Mouse (Mus musculus): ENCODE measurements around the gene Hepacam. TPM values are rescaled to one million over a fixed set of nuclear protein-coding genes. Genes with fewer than 3 reads are reported as not detected.
A peak's percentile ranks its signal among the peaks of the same experiment; 100 is the strongest.

The Hepacam gene
- polyA plus RNA-seq, 1 experiment from 2014 or later = 6.3 TPM

DNA sequence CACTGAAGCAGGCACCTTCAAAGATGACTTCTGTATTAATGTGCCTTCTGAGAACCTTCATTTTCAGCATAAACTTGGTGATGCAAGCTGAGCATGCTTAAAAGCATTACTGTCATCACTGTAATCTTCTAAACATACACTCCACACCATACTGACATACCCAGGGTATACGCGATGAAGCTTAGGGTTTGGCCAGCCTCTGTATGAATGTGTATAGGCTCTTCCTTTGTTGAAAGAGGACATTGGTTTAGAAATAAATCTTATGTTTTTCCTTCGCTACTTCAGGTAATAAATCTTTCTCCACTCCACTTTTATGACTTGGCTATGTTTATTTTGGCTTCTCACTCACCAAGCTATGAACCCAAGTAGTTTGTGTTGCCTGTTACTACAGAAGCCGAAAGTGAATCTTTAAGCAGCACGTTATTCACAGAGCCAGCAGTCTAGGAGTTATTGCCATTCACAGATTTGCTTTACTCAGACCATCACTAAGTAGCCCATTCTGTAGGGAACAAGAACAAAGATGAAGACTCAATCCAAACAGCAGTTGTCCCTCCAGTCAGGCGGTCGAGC is 4.2 kb downstream of the Hepacam start:
- ATAC-seq = no peak
- WGBS = 90% methylated on average over 7 of the region's 7 CpGs
- H3K4me2 ChIP-seq (ENCODE audit: low read length) = no peak overlapping the region
- H3K4me1 ChIP-seq (replicated peaks; ENCODE audit: control insufficient read depth, insufficient read depth, low read length) = no peaks in the 10 kb centered on the region
- H3K36me3 ChIP-seq (ENCODE audit: control insufficient read depth, insufficient read depth) = no peaks in the 10 kb centered on the region
- H3K27me3 ChIP-seq (replicated peaks; ENCODE audit: control insufficient read depth, insufficient read depth, low read length) = no peaks in the 10 kb centered on the region
- H3K4me3 ChIP-seq (replicated peaks; ENCODE audit: low read length) = no peak overlapping the region
- H3K9me3 ChIP-seq (ENCODE audit: control insufficient read depth, low read length) = no peaks in the 10 kb centered on the region
- H3K27ac ChIP-seq (ENCODE audit: low read length) = no peak overlapping the region
- H3K9ac ChIP-seq (replicated peaks; ENCODE audit: low read depth, low read length) = no peak overlapping the region

DNA sequence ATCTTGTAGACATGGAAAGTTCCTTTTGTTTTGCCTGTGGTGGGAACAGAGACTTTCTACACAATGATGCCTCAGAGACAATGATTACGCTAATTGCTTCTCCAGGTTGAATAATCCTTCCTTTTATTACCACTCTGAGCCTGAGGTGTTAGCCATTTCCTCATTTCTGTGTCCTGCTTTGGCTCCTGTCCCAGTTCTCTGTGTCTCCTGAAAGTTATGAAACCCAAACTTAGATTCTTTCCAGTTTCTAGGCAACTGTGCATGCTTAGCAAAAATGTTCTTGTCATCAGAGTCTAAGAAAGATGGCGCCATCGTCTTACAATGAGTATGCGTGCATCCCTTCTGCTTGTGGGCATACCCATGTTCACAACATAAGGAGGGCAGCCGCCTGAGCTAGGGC is 8.6 kb downstream of the Hepacam start:
- Histone ChIP-seq H3K9ac (replicated peaks; ENCODE audit: low read depth, low read length) (no peak overlapping the region), H3K4me2 (ENCODE audit: low read length) (no peak overlapping the region), H3K4me1 (replicated peaks; ENCODE audit: control insufficient read depth, insufficient read depth, low read length) (no peaks in the 10 kb centered on the region), H3K36me3 (ENCODE audit: control insufficient read depth, insufficient read depth) (no peaks in the 10 kb centered on the region), H3K4me3 (replicated peaks; ENCODE audit: low read length) (no peak overlapping the region), H3K9me3 (ENCODE audit: control insufficient read depth, low read length) (no peaks in the 10 kb centered on the region), H3K27ac (ENCODE audit: low read length) (no peak overlapping the region), H3K27me3 (replicated peaks; ENCODE audit: control insufficient read depth, insufficient read depth, low read length) (no peaks in the 10 kb centered on the region)
- no peak for ATAC-seq
- WGBS = 81% methylated on average over 5 of the region's 5 CpGs

DNA sequence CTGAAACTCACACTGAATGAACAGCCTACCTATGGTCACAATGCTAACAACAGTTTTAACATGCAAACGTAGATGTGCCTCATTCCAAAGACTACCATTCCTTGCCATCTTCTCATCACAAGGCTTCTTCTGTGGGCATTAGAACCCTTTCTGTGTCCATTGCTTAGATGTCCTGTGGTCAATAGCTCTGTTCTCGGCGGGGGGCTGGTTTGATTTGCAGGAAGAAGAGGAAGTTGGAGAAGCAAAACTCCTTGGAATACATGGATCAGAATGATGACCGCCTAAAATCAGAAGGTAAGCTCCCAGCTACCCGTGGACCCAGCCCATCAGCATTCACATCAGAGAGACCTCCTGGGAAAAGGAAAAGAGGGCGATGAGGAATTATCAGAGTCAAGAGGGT is 16.0 kb downstream of the Hepacam start:
- Histone ChIP-seq H3K4me2 (ENCODE audit: low read length) (no peak overlapping the region), H3K36me3 (ENCODE audit: control insufficient read depth, insufficient read depth) (no peaks in the 10 kb centered on the region), H3K27ac (ENCODE audit: low read length) (no peak overlapping the region), H3K27me3 (replicated peaks; ENCODE audit: control insufficient read depth, insufficient read depth, low read length) (no peaks in the 10 kb centered on the region), H3K9me3 (ENCODE audit: control insufficient read depth, low read length) (no peaks in the 10 kb centered on the region), H3K4me3 (replicated peaks; ENCODE audit: low read length) (no peak overlapping the region), H3K9ac (replicated peaks; ENCODE audit: low read depth, low read length) (no peak overlapping the region), H3K4me1 (replicated peaks; ENCODE audit: control insufficient read depth, insufficient read depth, low read length) (peaks cover 5% of the 10 kb centered on the region)
- ATAC-seq = no peak
- WGBS = 90% methylated on average over 6 of the region's 6 CpGs

DNA sequence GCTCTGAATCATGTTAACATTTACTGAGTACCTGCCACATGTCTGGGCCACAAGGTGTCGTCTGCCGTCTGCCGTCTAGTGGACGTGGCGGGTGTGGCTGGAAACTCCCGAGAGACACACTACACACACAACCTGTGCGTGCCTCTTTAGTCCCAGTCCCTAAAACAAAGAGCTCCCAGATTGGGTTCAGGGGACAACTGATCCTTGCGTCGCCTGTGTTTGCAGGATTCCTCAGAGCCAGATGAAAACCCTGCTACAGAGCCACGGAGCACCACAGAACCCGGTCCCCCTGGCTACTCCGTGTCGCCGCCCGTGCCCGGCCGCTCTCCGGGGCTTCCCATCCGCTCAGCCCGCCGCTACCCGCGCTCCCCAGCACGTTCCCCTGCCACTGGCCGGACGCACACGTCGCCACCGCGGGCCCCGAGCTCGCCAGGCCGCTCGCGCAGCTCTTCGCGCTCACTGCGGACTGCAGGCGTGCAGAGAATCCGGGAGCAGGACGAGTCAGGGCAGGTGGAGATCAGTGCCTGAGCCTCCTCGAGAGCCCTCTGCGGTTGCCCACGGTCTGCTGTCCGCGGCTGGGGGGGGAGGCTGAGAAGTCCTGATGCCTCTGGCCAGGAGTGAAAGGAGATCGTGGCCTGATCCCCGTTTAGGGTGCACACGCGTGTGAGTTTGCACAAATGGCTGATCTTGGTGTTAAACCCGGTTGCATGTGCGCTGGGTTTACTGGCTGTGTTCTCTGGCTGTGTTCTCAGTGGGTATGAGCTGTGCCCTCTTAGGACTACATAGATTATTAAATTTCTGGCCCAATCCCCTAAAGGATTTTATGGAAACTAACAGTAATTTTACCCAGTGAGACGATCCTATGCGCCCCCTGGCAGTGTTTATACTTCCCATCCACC is 17.4 kb downstream of the Hepacam start:
- Histone ChIP-seq H3K4me2 (ENCODE audit: low read length) (peak overlapping the region; percentile 89), H3K27ac (ENCODE audit: low read length) (no peak overlapping the region), H3K4me1 (replicated peaks; ENCODE audit: control insufficient read depth, insufficient read depth, low read length) (peaks cover 5% of the 10 kb centered on the region), H3K27me3 (replicated peaks; ENCODE audit: control insufficient read depth, insufficient read depth, low read length) (no peaks in the 10 kb centered on the region), H3K9ac (replicated peaks; ENCODE audit: low read depth, low read length) (peak overlapping the region; percentile 84), H3K9me3 (ENCODE audit: control insufficient read depth, low read length) (no peaks in the 10 kb centered on the region), H3K4me3 (replicated peaks; ENCODE audit: low read length) (peak overlapping the region; percentile 59), H3K36me3 (ENCODE audit: control insufficient read depth, insufficient read depth) (no peaks in the 10 kb centered on the region)
- peak; percentile 87 for ATAC-seq
- 7% methylated on average over 54 of the region's 54 CpGs for WGBS

DNA sequence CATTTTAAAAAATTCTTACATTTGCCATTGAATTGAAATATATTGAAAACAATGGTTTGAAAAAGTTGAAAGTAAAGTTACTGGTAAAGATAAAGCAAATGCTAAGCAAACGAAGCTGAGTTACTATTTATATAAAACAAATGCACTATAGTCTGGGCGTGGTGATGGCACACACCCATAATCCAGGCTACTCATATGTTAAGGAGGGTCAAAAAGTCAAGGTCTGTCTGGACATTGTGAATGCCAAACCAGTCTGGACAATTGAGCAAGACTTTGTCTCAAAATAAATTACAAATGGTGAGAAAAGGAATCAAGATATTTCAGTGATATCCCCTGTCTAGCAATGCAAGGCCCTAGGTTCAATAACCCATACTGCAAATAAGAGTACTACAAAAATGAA is 23.7 kb downstream of the Hepacam start:
- no peak overlapping the region for H3K4me2 ChIP-seq (ENCODE audit: low read length)
- H3K4me1 ChIP-seq (replicated peaks; ENCODE audit: control insufficient read depth, insufficient read depth, low read length) = no peaks in the 10 kb centered on the region
- ATAC-seq = no peak
- H3K36me3 ChIP-seq (ENCODE audit: control insufficient read depth, insufficient read depth) = no peaks in the 10 kb centered on the region
- no peak overlapping the region for H3K9ac ChIP-seq (replicated peaks; ENCODE audit: low read depth, low read length)
- no peak overlapping the region for H3K4me3 ChIP-seq (replicated peaks; ENCODE audit: low read length)
- H3K9me3 ChIP-seq (ENCODE audit: control insufficient read depth, low read length) = no peaks in the 10 kb centered on the region
- no peak overlapping the region for H3K27ac ChIP-seq (ENCODE audit: low read length)
- no peaks in the 10 kb centered on the region for H3K27me3 ChIP-seq (replicated peaks; ENCODE audit: control insufficient read depth, insufficient read depth, low read length)
- WGBS = 84% methylated on average over 2 of the region's 2 CpGs

GRCm38 (mm10) chr9:37392071-37392470 is 24.9 kb downstream of the Hepacam start:
- Histone ChIP-seq H3K27me3 (replicated peaks; ENCODE audit: control insufficient read depth, insufficient read depth, low read length) (no peaks in the 10 kb centered on the region), H3K4me2 (ENCODE audit: low read length) (no peak overlapping the region), H3K9ac (replicated peaks; ENCODE audit: low read depth, low read length) (no peak overlapping the region), H3K4me1 (replicated peaks; ENCODE audit: control insufficient read depth, insufficient read depth, low read length) (no peaks in the 10 kb centered on the region), H3K36me3 (ENCODE audit: control insufficient read depth, insufficient read depth) (no peaks in the 10 kb centered on the region), H3K27ac (ENCODE audit: low read length) (no peak overlapping the region), H3K4me3 (replicated peaks; ENCODE audit: low read length) (no peak overlapping the region), H3K9me3 (ENCODE audit: control insufficient read depth, low read length) (no peaks in the 10 kb centered on the region)
- no peak for ATAC-seq
- WGBS = 52% methylated on average over 2 of the region's 2 CpGs

- no peak for ATAC-seq
- Histone ChIP-seq H3K9ac (replicated peaks; ENCODE audit: low read depth, low read length) (no peak overlapping the region), H3K36me3 (ENCODE audit: control insufficient read depth, insufficient read depth) (no peaks in the 10 kb centered on the region), H3K4me3 (replicated peaks; ENCODE audit: low read length) (no peak overlapping the region), H3K9me3 (ENCODE audit: control insufficient read depth, low read length) (no peaks in the 10 kb centered on the region), H3K4me2 (ENCODE audit: low read length) (no peak overlapping the region), H3K4me1 (replicated peaks; ENCODE audit: control insufficient read depth, insufficient read depth, low read length) (no peaks in the 10 kb centered on the region), H3K27me3 (replicated peaks; ENCODE audit: control insufficient read depth, insufficient read depth, low read length) (no peaks in the 10 kb centered on the region), H3K27ac (ENCODE audit: low read length) (no peak overlapping the region)
- WGBS = 80% methylated on average over 8 of the region's 8 CpGs
Observed at GRCm38 (mm10) chr9:37393482-37394131, 26.5 kb downstream of the Hepacam start.

GRCm38 (mm10) chr9:37400585-37400984 is 33.4 kb downstream of the Hepacam start:
- H3K36me3 ChIP-seq (ENCODE audit: control insufficient read depth, insufficient read depth) = no peaks in the 10 kb centered on the region
- no peak overlapping the region for H3K4me2 ChIP-seq (ENCODE audit: low read length)
- H3K9me3 ChIP-seq (ENCODE audit: control insufficient read depth, low read length) = no peaks in the 10 kb centered on the region
- no peak overlapping the region for H3K9ac ChIP-seq (replicated peaks; ENCODE audit: low read depth, low read length)
- ATAC-seq = no peak
- no peak overlapping the region for H3K4me3 ChIP-seq (replicated peaks; ENCODE audit: low read length)
- no peaks in the 10 kb centered on the region for H3K4me1 ChIP-seq (replicated peaks; ENCODE audit: control insufficient read depth, insufficient read depth, low read length)
- H3K27me3 ChIP-seq (replicated peaks; ENCODE audit: control insufficient read depth, insufficient read depth, low read length) = no peaks in the 10 kb centered on the region
- H3K27ac ChIP-seq (ENCODE audit: low read length) = no peak overlapping the region
- WGBS = 52% methylated on average over 2 of the region's 2 CpGs

DNA sequence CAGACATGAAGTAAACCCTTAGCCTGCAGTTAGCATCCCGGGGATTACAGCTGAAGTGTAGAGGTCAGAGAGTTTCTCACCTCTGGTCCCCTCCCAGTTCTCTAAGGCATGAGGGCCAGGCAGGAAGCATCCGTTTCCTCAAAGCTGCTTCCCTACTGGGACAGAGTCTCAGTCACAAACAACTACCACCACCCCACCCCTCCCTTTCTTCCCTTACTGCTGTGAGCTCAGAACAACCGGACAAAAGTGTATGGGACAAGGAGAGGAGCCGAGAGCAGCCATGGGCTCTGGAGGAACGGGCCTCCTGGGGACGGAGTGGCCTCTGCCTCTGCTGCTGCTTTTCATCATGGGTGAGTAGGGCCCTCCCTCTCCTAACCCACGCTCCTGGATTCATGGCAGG is 34.7 kb downstream of the Hepacam start, which contains the start of gene Robo4:
Robo4 (plus strand) TSS at position 96 of the 400 bp plus-strand sequence.
- 20% methylated on average over 7 of the region's 7 CpGs for WGBS
- no peaks in the 10 kb centered on the region for H3K4me1 ChIP-seq (replicated peaks; ENCODE audit: control insufficient read depth, insufficient read depth, low read length)
- no peak for ATAC-seq

More for the DNA sequence above, 34.7 kb downstream of the Hepacam start, which contains the start of gene Robo4:
- Histone ChIP-seq H3K9ac (replicated peaks; ENCODE audit: low read depth, low read length) (no peak within 1 kb of the TSS), H3K36me3 (ENCODE audit: control insufficient read depth, insufficient read depth) (no peaks in the 10 kb centered on the region), H3K27ac (ENCODE audit: low read length) (no peak within 1 kb of the TSS), H3K9me3 (ENCODE audit: control insufficient read depth, low read length) (no peaks in the 10 kb centered on the region), H3K4me2 (ENCODE audit: low read length) (no peak within 1 kb of the TSS), H3K27me3 (replicated peaks; ENCODE audit: control insufficient read depth, insufficient read depth, low read length) (no peaks in the 10 kb centered on the region), H3K4me3 (replicated peaks; ENCODE audit: low read length) (no peak within 1 kb of the TSS)
